Mouse (Mus musculus): ENCODE results near the gene Noxred1.
"Not testable (repeated sequence)": the region's sequence is repeated elsewhere in the genome, so short reads cannot be mapped to it uniquely, and the experiment has no call there.

Gene Noxred1

GRCm38 (mm10) chr12:87226801-87227200, 11.7 kb downstream of the Noxred1 start:
- DNase-seq: no peak

- DNase-seq: no peak
These were observed 13.6 kb downstream of the Noxred1 start for GRCm38 (mm10) chr12:87224950-87225349.

DNA sequence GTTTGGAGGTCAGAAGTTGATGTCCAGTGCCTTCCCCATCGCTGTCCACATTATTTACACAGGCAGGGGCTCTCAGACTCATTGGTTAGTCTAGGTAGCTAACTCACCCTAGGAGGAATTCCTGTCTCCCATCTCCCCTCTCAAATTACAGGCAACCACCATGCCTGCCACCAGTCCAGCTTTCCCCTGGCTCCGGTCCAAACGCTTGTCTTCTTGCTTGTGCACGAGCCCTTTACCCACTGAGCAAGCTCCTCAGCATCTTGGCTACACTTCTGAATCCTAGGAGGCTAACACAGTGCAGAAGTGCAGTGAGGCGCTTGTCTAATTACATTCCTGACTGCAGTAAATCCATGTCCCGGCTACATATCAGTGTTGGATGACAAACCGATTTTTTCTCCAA, 19.2 kb downstream of the Noxred1 start:
- no peak for DNase-seq

GRCm38 (mm10) chr12:87217596-87217995, 20.9 kb downstream of the Noxred1 start:
- DNase-seq: no peak

GRCm38 (mm10) chr12:87216053-87216452, 22.5 kb downstream of the Noxred1 start:
- no peak for DNase-seq

DNA sequence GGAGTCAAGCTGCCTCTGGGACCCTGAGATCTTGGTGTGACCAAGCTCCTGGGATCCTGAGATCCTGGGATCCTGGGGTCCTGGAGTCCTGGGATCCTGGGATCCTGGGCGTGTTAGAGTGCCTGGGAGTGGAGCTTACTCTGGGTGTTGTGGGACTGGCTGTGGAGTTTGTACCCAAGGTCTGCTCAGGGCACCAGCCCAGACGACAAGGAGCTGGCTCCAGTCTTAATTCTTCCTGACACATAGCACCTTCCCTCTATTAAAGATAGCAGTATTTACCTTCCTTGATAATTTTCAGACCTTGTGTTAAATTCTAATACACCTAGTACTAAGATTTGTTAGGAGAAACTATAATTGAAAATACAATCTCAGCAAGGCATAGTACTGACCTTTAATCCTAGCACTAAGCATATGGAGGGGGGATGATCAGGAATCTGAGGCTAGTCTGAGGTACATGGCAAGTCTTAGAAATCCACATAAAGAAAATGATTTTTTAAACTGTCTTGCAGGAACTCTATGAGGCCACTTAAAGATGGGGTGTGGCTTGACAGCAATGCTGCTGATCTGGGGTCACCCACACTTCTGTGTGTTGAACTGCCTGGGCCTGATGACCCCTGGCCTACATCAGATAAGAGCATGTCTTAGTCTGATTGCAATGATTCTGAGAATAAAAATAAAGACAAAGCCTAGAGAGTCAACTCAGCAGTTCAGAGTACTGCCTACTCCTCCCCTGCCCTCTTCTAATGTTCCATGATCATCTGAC, 25.5 kb downstream of the Noxred1 start:
- DNase-seq: no peak

DNA sequence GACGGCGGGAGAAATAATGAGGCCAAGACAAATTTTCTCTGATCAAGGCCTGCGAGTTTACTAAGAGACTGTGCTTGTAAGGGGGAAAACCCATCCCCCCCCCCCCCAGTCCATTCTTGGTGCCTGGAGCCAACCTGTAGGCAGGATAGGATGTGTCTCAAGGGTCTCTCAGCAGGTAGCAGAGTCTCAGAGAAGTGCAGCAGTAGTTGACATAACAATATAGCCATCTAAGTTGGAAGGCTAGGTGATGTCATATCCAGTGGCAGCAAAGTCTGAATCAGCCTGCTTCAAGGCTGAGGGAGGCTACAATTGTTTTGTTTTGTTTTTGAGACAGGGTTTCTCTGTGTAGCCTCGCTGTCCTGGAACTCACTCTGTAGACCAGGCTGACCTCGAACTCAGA, 32.7 kb downstream of the Noxred1 start:
- DNase-seq: not testable (repeated sequence)

- no peak for DNase-seq
These were observed 36.8 kb downstream of the Noxred1 start for GRCm38 (mm10) chr12:87201694-87202093.

GRCm38 (mm10) chr12:87199973-87200586, 38.5 kb downstream of the Noxred1 start, which contains the start of gene Tmed8:
Gene Tmed8, minus strand, starts transcription at chr12:87200454.
- DNase-seq: peak; percentile 75

GRCm38 (mm10) chr12:87199206-87199972, 39.1 kb downstream of the Noxred1 start, which contains the start of gene Samd15:
Gene Samd15, plus strand, starts transcription at chr12:87199723.
- peak; percentile 54 for DNase-seq

- DNase-seq: no peak
These were observed 39.7 kb downstream of the Noxred1 start for GRCm38 (mm10) chr12:87198792-87199191.

DNA sequence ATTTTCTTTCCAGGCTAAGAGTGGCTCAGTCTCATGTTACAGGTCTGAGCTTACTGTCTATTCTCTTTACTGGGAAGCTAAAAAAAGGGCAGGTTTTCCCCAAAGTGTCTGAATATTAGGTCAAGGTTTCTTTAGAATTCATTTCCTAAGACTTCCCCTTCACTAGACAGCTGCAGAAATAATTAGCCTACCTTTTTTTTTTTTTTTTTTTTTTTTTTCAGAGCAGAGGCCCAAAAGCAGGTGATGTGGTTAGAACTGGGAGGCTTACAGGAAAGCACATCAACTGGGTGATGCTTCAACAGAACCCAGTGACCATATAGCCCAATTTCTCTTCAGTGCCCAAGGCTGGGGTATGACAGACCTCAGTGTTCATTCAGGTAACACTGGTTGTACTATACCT, 42.2 kb downstream of the Noxred1 start:
- no peak for DNase-seq

DNA sequence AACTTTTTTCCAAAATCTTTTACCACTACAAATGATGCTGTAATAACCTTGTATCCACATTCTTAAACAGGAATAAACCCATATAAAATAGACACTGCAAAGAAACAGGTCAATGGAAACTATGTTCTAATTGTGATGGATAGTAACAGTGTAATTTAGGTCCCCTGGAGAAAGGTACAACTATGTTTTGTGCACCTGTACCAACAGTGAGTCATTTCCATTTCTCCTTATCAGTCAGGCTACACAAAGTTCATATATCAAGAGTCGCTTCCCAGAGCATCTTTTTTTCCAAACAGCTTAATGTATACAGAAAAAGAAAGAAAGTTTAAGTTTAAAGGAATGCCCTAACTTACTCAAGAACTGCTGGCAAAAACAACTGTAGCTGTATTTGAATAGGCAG, 43.5 kb downstream of the Noxred1 start:
- no peak for DNase-seq

DNA sequence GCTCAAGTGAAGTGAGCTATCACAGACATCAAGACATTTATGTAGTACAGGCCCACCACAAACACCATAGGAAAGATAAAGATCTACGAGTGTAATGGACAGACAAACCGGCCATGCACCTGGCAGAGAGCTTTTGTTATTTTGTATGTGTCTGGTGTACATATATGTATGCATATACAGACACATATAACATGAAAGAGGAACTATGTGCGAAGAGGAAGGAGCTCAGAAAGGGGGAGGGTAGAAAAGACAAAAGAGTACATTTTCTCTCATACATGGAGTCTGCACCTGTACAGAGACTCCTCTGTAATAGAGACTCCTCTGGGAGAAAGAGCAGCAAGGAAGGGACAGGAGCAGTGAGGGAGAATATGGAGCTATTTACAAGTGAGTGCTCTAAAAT, 45.5 kb downstream of the Noxred1 start:
- no peak for DNase-seq

GRCm38 (mm10) chr12:87177631-87178030, 60.9 kb downstream of the Noxred1 start:
- DNase-seq: no peak

DNA sequence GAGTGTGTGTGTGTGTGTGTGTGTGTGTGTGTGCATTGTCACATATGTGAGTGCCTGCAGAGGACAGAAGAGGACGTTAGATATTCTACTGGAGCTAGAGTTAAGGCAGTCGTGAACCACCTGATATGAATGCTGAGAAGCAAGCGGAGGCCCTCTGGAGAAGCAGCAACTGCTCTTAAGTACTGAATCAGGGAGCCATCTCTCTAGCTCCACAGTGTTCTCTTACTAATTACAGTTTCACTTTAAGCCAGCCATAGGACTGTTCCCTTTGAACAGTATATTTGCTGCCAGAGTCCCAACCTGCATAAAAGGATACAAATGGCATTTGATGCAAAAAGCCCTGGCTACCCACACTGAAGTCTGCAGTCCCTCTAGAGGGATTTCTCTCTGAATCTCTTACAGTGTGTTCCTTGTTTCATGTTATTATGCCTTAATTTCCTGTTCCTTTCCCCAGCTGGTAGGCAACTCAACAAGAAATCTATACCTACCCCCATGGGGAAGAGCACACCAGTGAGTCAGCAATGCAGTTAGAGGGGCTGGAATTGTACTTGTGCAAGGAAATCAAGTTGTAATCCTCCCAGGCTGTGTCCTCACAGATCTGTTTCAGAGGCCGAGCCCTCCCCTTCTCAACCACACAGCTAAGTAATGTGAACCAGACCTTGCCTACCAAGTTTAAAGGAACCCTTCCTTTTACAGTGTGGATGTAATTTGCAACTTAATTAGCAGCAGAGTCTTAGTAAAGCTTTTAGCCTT, 63.2 kb downstream of the Noxred1 start:
- DNase-seq: no peak
